ENCODE assay signal across 8 mouse cellular contexts in the genomic region with DNA sequence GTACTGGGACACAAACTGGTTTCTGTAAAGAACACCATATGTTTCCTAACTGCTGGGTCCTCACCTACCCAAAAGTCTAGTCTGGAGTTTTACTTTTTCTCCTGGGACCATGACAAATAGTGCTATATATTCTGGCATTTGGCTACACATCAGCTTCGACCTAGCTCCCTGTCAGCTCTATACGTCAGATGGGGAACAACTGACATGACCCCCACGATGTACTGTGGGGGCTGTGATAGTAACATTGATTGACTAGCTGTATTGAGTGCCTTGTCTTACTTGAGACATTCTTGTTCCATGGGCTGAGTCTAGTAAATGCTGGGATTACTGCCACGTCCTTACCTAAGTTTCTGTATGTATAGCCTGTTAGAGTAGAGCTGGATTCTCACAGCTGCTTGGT. TPM values are rescaled to one million over a fixed set of nuclear protein-coding genes. Genes with fewer than 3 reads are reported as not detected.
A peak's percentile ranks its signal among the peaks of the same experiment; 100 is the strongest.
DNase-seq lines count a peak whose midpoint lies in the region; ATAC-seq and TF ChIP-seq lines count a peak whose summit lies in the region.

No protein-coding gene starts in this region.

- H3K4me3 ChIP-seq in kidney, embryonic 15.5 days (replicated peaks), result no peak overlapping the region
- H3K4me3 ChIP-seq in bone marrow macrophage, adult 2 months (ENCODE audit: insufficient read depth, low read length), result no peak overlapping the region
- H3K4me3 ChIP-seq in hindbrain, embryonic 12.5 days, result no peak overlapping the region
- H3K4me3 ChIP-seq in midbrain, embryonic 15.5 days, result no peak overlapping the region

- H3K4me1 ChIP-seq in kidney, embryonic 15.5 days, result peaks cover 73% of the 10 kb centered on the region
- peaks cover 76% of the 10 kb centered on the region for H3K4me1 ChIP-seq in bone marrow macrophage, adult 2 months (ENCODE audit: control insufficient read depth, insufficient read depth, low read length)
- peaks cover 42% of the 10 kb centered on the region for H3K4me1 ChIP-seq in hindbrain, embryonic 12.5 days
- H3K4me1 ChIP-seq in midbrain, embryonic 15.5 days, result peaks cover 23% of the 10 kb centered on the region

- peak overlapping the region; percentile 32; the same call in 1 of the 2 replicates for H3K9ac ChIP-seq in kidney, embryonic 15.5 days
- H3K9ac ChIP-seq in hindbrain, embryonic 12.5 days, result 0 out of 2 replicates have a peak overlapping the region, but pooled peaks have one; percentile 8
- no peak overlapping the region for H3K9ac ChIP-seq in midbrain, embryonic 15.5 days

- H3K4me2 ChIP-seq in kidney, embryonic 15.5 days, result peak overlapping the region; percentile 27
- 0 out of 2 replicates have a peak overlapping the region, but pooled peaks have one; percentile 3 for H3K4me2 ChIP-seq in hindbrain, embryonic 12.5 days (replicated peaks)
- no peak overlapping the region for H3K4me2 ChIP-seq in midbrain, embryonic 15.5 days

- 48% methylated on average over 4 of the region's 4 CpGs for WGBS in kidney, embryonic 15.5 days
- WGBS in hindbrain, embryonic 12.5 days, result 70% methylated on average over 4 of the region's 4 CpGs
- 75% methylated on average over 4 of the region's 4 CpGs for WGBS in midbrain, embryonic 15.5 days

- peak overlapping the region; percentile 90 for H3K27ac ChIP-seq in kidney, embryonic 15.5 days
- H3K27ac ChIP-seq in bone marrow macrophage, adult 2 months (ENCODE audit: insufficient read depth, low read depth, low read length), result peak overlapping the region; percentile 90
- peak overlapping the region; percentile 78 for H3K27ac ChIP-seq in hindbrain, embryonic 12.5 days
- H3K27ac ChIP-seq in midbrain, embryonic 15.5 days, result peak overlapping the region; percentile 40

- H3K36me3 ChIP-seq in kidney, embryonic 15.5 days, result peaks cover 42% of the 10 kb centered on the region
- peaks cover 46% of the 10 kb centered on the region for H3K36me3 ChIP-seq in hindbrain, embryonic 12.5 days
- peaks cover 2% of the 10 kb centered on the region; the same call in 1 of the 2 replicates for H3K36me3 ChIP-seq in midbrain, embryonic 15.5 days (replicated peaks)

- no peak for ATAC-seq in kidney, embryonic 15.5 days (replicated peaks; ENCODE audit: low FRiP score)
- no peak for ATAC-seq in hindbrain, embryonic 12.5 days (ENCODE audit: low FRiP score)
- ATAC-seq in midbrain, embryonic 15.5 days (replicated peaks), result no peak

- no peaks in the 10 kb centered on the region for H3K9me3 ChIP-seq in kidney, embryonic 15.5 days (replicated peaks)
- H3K9me3 ChIP-seq in hindbrain, embryonic 12.5 days (replicated peaks), result no peaks in the 10 kb centered on the region
- H3K9me3 ChIP-seq in midbrain, embryonic 15.5 days, result no peaks in the 10 kb centered on the region

- no peak for TF ChIP-seq POLR2A in bone marrow macrophage, adult 2 months (IDR thresholded peaks at IDR 0.05; ENCODE audit: borderline replicate concordance, low read depth, low read length)

- DNase-seq in kidney, adult 18-20 months, result no peak
- DNase-seq in right cerebral cortex, postnatal 36 days (ENCODE audit: low spot score in 2 of 2), result no peak
- DNase-seq in kidney, adult 9 months, result no peak
- DNase-seq in adrenal gland, postnatal 25 days, result no peak

- TF ChIP-seq CTCF in bone marrow macrophage, adult 2 months (IDR thresholded peaks at IDR 0.05; ENCODE audit: low read depth, low read length), result no peak

- no peaks in the 10 kb centered on the region for H3K27me3 ChIP-seq in kidney, embryonic 15.5 days
- H3K27me3 ChIP-seq in hindbrain, embryonic 12.5 days, result no peaks in the 10 kb centered on the region
- no peaks in the 10 kb centered on the region for H3K27me3 ChIP-seq in midbrain, embryonic 15.5 days (replicated peaks)

RNA-seq across cellular contexts. Expression of a gene that starts 8.9 kb away (rescaled TPM):
- 51.2 and 54.4 TPM in 2 replicates for polyA plus RNA-seq in kidney, embryonic 15.5 days (2015; fragmentation: Nextera tagmentation; extraction: Ambion mirVana)
- polyA plus RNA-seq in bone marrow macrophage, adult 2 months (2012; ENCODE audit: insufficient read depth, insufficient read length, missing spikeins), result 565 and 578 TPM in 2 replicates
- 86.4 TPM in 2 replicates for polyA plus RNA-seq in hindbrain, embryonic 12.5 days (2016; fragmentation: Nextera tagmentation; extraction: Ambion mirVana)
- 47.8 and 47.9 TPM in 2 replicates for polyA plus RNA-seq in midbrain, embryonic 15.5 days (2015; fragmentation: Nextera tagmentation; extraction: Ambion mirVana)
- total RNA-seq in adrenal gland, postnatal 25 days (2021), result 165 and 167 TPM in 2 replicates

RNA-seq across cellular contexts. Expression of a gene that starts 20.2 kb away (rescaled TPM):
- polyA plus RNA-seq in kidney, embryonic 15.5 days (2015; fragmentation: Nextera tagmentation; extraction: Ambion mirVana), result 4.0 and 6.3 TPM in 2 replicates
- polyA plus RNA-seq in bone marrow macrophage, adult 2 months (2012; ENCODE audit: insufficient read depth, insufficient read length, missing spikeins), result 2.4 and 2.6 TPM in 2 replicates
- 0.65 and 1.2 TPM in 2 replicates for polyA plus RNA-seq in hindbrain, embryonic 12.5 days (2016; fragmentation: Nextera tagmentation; extraction: Ambion mirVana)
- polyA plus RNA-seq in midbrain, embryonic 15.5 days (2015; fragmentation: Nextera tagmentation; extraction: Ambion mirVana), result 1.0 TPM in 2 replicates
- total RNA-seq in adrenal gland, postnatal 25 days (2021), result 5.6 and 6.1 TPM in 2 replicates

RNA-seq across cellular contexts. Expression of a gene that starts 42.7 kb away (rescaled TPM):
- 71.1 and 73.2 TPM in 2 replicates for polyA plus RNA-seq in kidney, embryonic 15.5 days (2015; fragmentation: Nextera tagmentation; extraction: Ambion mirVana)
- polyA plus RNA-seq in bone marrow macrophage, adult 2 months (2012; ENCODE audit: insufficient read depth, insufficient read length, missing spikeins), result 99.2 and 115 TPM in 2 replicates
- 91.3 and 97.5 TPM in 2 replicates for polyA plus RNA-seq in hindbrain, embryonic 12.5 days (2016; fragmentation: Nextera tagmentation; extraction: Ambion mirVana)
- 123 and 133 TPM in 2 replicates for polyA plus RNA-seq in midbrain, embryonic 15.5 days (2015; fragmentation: Nextera tagmentation; extraction: Ambion mirVana)
- total RNA-seq in adrenal gland, postnatal 25 days (2021), result 86.4 and 93.1 TPM in 2 replicates

Comparison
In these comparisons a context has a peak if more than half of its experiments do, and no peak if none do; other contexts are left out.
1. H3K27ac ChIP-seq: peak in every context shown above with its lines; median percentile 90 in kidney, embryonic 15.5 days; 90 in bone marrow macrophage, adult 2 months; 78 in hindbrain, embryonic 12.5 days; 40 in midbrain, embryonic 15.5 days.